Mouse (Mus musculus): ENCODE measurements around the gene Kif22. TPM values are rescaled to one million over a fixed set of nuclear protein-coding genes. Genes with fewer than 3 reads are reported as not detected.

Kif22 gene
- 1.9 TPM for polyA plus RNA-seq (2014; fragmentation: Illumina TruSeq; extraction: RNeasy Lipid Tissue Mini Kit (QIAGEN cat#74804); ENCODE audit: low read depth, low replicate concordance)

GRCm38 (mm10) chr7:127041851-127042672 lies at the start of gene Kif22:
Gene Kif22 (minus strand): TSS chr7:127042471.

GRCm38 (mm10) chr7:127091114-127091896 lies 49.0 kb upstream of the Kif22 start, which contains the start of gene AI467606:
Gene AI467606 (plus strand): TSS chr7:127091359.

DNA sequence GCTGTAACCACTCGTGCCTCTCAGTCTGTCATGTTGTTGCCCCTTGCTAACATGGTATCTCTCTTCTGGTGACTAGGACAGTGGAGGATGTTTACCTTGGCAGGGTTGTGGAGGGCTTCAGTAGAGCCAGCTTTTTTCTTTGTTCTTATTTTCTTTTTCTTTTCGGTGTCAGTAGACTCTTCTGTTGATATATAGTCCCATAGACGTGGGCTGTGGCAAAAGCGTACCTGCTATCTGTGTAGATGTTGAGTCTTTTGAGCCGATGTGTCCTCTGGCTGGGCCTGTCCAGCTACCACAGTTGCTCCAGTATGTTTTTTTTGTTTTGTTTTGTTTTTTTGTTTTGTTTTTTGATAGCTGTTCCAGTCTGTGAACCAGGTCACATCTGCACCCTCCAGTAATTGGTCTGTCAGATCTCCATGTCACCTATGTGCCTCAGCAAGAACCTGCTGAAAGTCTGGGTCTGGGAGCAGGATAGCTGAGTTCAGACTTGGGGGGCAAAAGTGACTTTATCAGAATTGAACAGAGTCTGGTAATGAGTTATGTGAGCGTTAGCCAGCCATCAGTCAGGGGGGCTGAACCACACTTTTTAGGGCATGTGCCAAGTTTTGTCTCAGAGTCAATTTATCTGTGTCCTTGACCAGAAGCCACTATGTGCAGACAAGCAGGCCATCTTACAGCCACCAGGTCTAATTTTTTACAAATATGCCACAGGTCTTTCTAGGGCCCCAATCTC lies 45.2 kb upstream of the Kif22 start, which contains the start of gene Zg16:
Gene Zg16 (minus strand): TSS at position 51 of the 733 bp plus-strand sequence.

DNA sequence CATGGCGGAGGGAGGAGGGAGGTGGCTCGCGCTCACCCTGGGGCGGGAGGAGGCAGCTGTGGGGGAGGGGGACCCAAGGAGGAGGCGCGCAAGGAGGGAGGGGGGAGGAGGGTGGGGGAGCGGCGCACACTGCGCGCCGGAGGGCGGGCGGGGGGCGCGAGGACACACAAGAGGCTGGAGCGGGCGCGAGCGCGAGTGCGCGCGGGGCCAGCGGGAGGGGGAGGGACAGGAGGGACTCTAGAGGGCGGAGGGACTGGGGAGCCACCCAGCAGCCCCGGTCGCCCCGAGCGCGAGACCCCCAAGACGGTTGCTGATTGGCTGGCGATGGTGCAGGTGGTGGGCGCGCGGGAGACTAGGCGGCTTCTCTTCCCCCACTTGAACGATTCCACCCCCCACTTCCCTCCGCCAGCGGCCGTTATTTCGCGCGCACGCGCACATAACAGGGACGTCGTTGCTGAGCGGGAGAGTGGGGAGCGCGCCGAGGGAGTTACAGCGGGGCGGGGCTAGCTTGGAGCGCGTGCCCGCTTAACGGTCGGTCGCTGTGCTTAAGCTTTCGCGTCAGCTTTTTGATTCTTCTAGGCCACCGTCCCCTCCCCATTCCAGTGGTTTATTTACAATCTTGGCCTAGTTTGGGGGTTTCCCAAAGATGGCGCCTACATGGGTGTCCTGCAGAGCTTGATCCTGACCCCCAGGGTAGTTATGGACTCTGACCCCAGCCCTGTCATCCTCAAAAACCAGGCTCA lies 15.1 kb downstream of the Kif22 start, which contains the start of gene Maz:
Gene Maz (minus strand): TSS at position 54 of the 743 bp plus-strand sequence.

GRCm38 (mm10) chr7:127020901-127021562 lies 21.2 kb downstream of the Kif22 start, which contains the start of the genes Gm42742 and Prrt2:
Gene Gm42742 (minus strand): TSS chr7:127021097.
Gene Prrt2 (minus strand): TSS chr7:127021211.

GRCm38 (mm10) chr7:127016971-127017949 lies 25.0 kb downstream of the Kif22 start, which contains the start of gene Pagr1a:
Gene Pagr1a (minus strand): TSS chr7:127017352.

DNA sequence TGATC lies 26.0 kb downstream of the Kif22 start, which contains the start of gene Pagr1b:
Gene Pagr1b (minus strand): TSS at position 4 of the 5 bp plus-strand sequence.

GRCm38 (mm10) chr7:127014320-127014719 lies 28.0 kb downstream of the Kif22 start, which contains the start of gene Mvp:
Gene Mvp (minus strand): TSS chr7:127014621.

Other genes starting within 250 kb of the Kif22 start
- 28.4 TPM for gene Ppp4c, start 250.0 kb downstream of the Kif22 start, polyA plus RNA-seq (2014; fragmentation: Illumina TruSeq; extraction: RNeasy Lipid Tissue Mini Kit (QIAGEN cat#74804); ENCODE audit: low read depth, low replicate concordance)
- gene Fam57b, start 244.8 kb downstream of the Kif22 start, polyA plus RNA-seq (2014; fragmentation: Illumina TruSeq; extraction: RNeasy Lipid Tissue Mini Kit (QIAGEN cat#74804); ENCODE audit: low read depth, low replicate concordance): not detected
- not detected for gene 4930451I11Rik, start 210.8 kb downstream of the Kif22 start, polyA plus RNA-seq (2014; fragmentation: Illumina TruSeq; extraction: RNeasy Lipid Tissue Mini Kit (QIAGEN cat#74804); ENCODE audit: low read depth, low replicate concordance)
- gene Doc2a, start 195.1 kb downstream of the Kif22 start, polyA plus RNA-seq (2014; fragmentation: Illumina TruSeq; extraction: RNeasy Lipid Tissue Mini Kit (QIAGEN cat#74804); ENCODE audit: low read depth, low replicate concordance): not detected
- gene Hirip3, start 180.5 kb downstream of the Kif22 start, polyA plus RNA-seq (2014; fragmentation: Illumina TruSeq; extraction: RNeasy Lipid Tissue Mini Kit (QIAGEN cat#74804); ENCODE audit: low read depth, low replicate concordance): 10.9 TPM
- 13.4 TPM for gene Ino80e, start 180.1 kb downstream of the Kif22 start, polyA plus RNA-seq (2014; fragmentation: Illumina TruSeq; extraction: RNeasy Lipid Tissue Mini Kit (QIAGEN cat#74804); ENCODE audit: low read depth, low replicate concordance)
- 9.9 TPM for gene Taok2, start 157.8 kb downstream of the Kif22 start, polyA plus RNA-seq (2014; fragmentation: Illumina TruSeq; extraction: RNeasy Lipid Tissue Mini Kit (QIAGEN cat#74804); ENCODE audit: low read depth, low replicate concordance)
- gene Tmem219, start 119.6 kb downstream of the Kif22 start, polyA plus RNA-seq (2014; fragmentation: Illumina TruSeq; extraction: RNeasy Lipid Tissue Mini Kit (QIAGEN cat#74804); ENCODE audit: low read depth, low replicate concordance): 8.8 TPM
- gene Kctd13, start 113.6 kb downstream of the Kif22 start, polyA plus RNA-seq (2014; fragmentation: Illumina TruSeq; extraction: RNeasy Lipid Tissue Mini Kit (QIAGEN cat#74804); ENCODE audit: low read depth, low replicate concordance): 3.4 TPM
- not detected for gene Asphd1, start 92.9 kb downstream of the Kif22 start, polyA plus RNA-seq (2014; fragmentation: Illumina TruSeq; extraction: RNeasy Lipid Tissue Mini Kit (QIAGEN cat#74804); ENCODE audit: low read depth, low replicate concordance)
- 39.4 TPM for gene Sez6l2, start 91.9 kb downstream of the Kif22 start, polyA plus RNA-seq (2014; fragmentation: Illumina TruSeq; extraction: RNeasy Lipid Tissue Mini Kit (QIAGEN cat#74804); ENCODE audit: low read depth, low replicate concordance)
- 18.4 TPM for gene Cdipt, start 66.6 kb downstream of the Kif22 start, polyA plus RNA-seq (2014; fragmentation: Illumina TruSeq; extraction: RNeasy Lipid Tissue Mini Kit (QIAGEN cat#74804); ENCODE audit: low read depth, low replicate concordance)
- 2.0 TPM for gene Cdiptos, start 66.4 kb downstream of the Kif22 start, polyA plus RNA-seq (2014; fragmentation: Illumina TruSeq; extraction: RNeasy Lipid Tissue Mini Kit (QIAGEN cat#74804); ENCODE audit: low read depth, low replicate concordance)
- gene Mvp, start 27.9 kb downstream of the Kif22 start, polyA plus RNA-seq (2014; fragmentation: Illumina TruSeq; extraction: RNeasy Lipid Tissue Mini Kit (QIAGEN cat#74804); ENCODE audit: low read depth, low replicate concordance): 2.0 TPM
- gene Pagr1b, start 26.0 kb downstream of the Kif22 start, polyA plus RNA-seq (2014; fragmentation: Illumina TruSeq; extraction: RNeasy Lipid Tissue Mini Kit (QIAGEN cat#74804); ENCODE audit: low read depth, low replicate concordance): not detected
- not detected for gene Pagr1a, start 25.1 kb downstream of the Kif22 start, polyA plus RNA-seq (2014; fragmentation: Illumina TruSeq; extraction: RNeasy Lipid Tissue Mini Kit (QIAGEN cat#74804); ENCODE audit: low read depth, low replicate concordance)
- gene Gm42742, start 21.4 kb downstream of the Kif22 start, polyA plus RNA-seq (2014; fragmentation: Illumina TruSeq; extraction: RNeasy Lipid Tissue Mini Kit (QIAGEN cat#74804); ENCODE audit: low read depth, low replicate concordance): 0.52 TPM
- gene Prrt2, start 21.3 kb downstream of the Kif22 start, polyA plus RNA-seq (2014; fragmentation: Illumina TruSeq; extraction: RNeasy Lipid Tissue Mini Kit (QIAGEN cat#74804); ENCODE audit: low read depth, low replicate concordance): not detected
- 19.4 TPM for gene Maz, start 15.4 kb downstream of the Kif22 start, polyA plus RNA-seq (2014; fragmentation: Illumina TruSeq; extraction: RNeasy Lipid Tissue Mini Kit (QIAGEN cat#74804); ENCODE audit: low read depth, low replicate concordance)
- 1.6 TPM for gene Zg16, start 44.9 kb upstream of the Kif22 start, polyA plus RNA-seq (2014; fragmentation: Illumina TruSeq; extraction: RNeasy Lipid Tissue Mini Kit (QIAGEN cat#74804); ENCODE audit: low read depth, low replicate concordance)
- gene AI467606, start 48.9 kb upstream of the Kif22 start, polyA plus RNA-seq (2014; fragmentation: Illumina TruSeq; extraction: RNeasy Lipid Tissue Mini Kit (QIAGEN cat#74804); ENCODE audit: low read depth, low replicate concordance): 0.52 TPM
- 0.29 TPM for gene Qprt, start 79.8 kb upstream of the Kif22 start, polyA plus RNA-seq (2014; fragmentation: Illumina TruSeq; extraction: RNeasy Lipid Tissue Mini Kit (QIAGEN cat#74804); ENCODE audit: low read depth, low replicate concordance)
- 0.52 TPM for gene Spn, start 95.4 kb upstream of the Kif22 start, polyA plus RNA-seq (2014; fragmentation: Illumina TruSeq; extraction: RNeasy Lipid Tissue Mini Kit (QIAGEN cat#74804); ENCODE audit: low read depth, low replicate concordance)
- gene Cd2bp2, start 153.6 kb upstream of the Kif22 start, polyA plus RNA-seq (2014; fragmentation: Illumina TruSeq; extraction: RNeasy Lipid Tissue Mini Kit (QIAGEN cat#74804); ENCODE audit: low read depth, low replicate concordance): 14.8 TPM
- 3.7 TPM for gene Tbc1d10b, start 166.0 kb upstream of the Kif22 start, polyA plus RNA-seq (2014; fragmentation: Illumina TruSeq; extraction: RNeasy Lipid Tissue Mini Kit (QIAGEN cat#74804); ENCODE audit: low read depth, low replicate concordance)
- 9.2 TPM for gene Mylpf, start 166.4 kb upstream of the Kif22 start, polyA plus RNA-seq (2014; fragmentation: Illumina TruSeq; extraction: RNeasy Lipid Tissue Mini Kit (QIAGEN cat#74804); ENCODE audit: low read depth, low replicate concordance)
- 1.7 TPM for gene Zfp553, start 190.6 kb upstream of the Kif22 start, polyA plus RNA-seq (2014; fragmentation: Illumina TruSeq; extraction: RNeasy Lipid Tissue Mini Kit (QIAGEN cat#74804); ENCODE audit: low read depth, low replicate concordance)
- not detected for gene Sept1, start 190.7 kb upstream of the Kif22 start, polyA plus RNA-seq (2014; fragmentation: Illumina TruSeq; extraction: RNeasy Lipid Tissue Mini Kit (QIAGEN cat#74804); ENCODE audit: low read depth, low replicate concordance)
- not detected for gene Zfp771, start 201.8 kb upstream of the Kif22 start, polyA plus RNA-seq (2014; fragmentation: Illumina TruSeq; extraction: RNeasy Lipid Tissue Mini Kit (QIAGEN cat#74804); ENCODE audit: low read depth, low replicate concordance)
- not detected for gene Dctpp1, start 218.2 kb upstream of the Kif22 start, polyA plus RNA-seq (2014; fragmentation: Illumina TruSeq; extraction: RNeasy Lipid Tissue Mini Kit (QIAGEN cat#74804); ENCODE audit: low read depth, low replicate concordance)
- 78.0 TPM for gene Sephs2, start 231.6 kb upstream of the Kif22 start, polyA plus RNA-seq (2014; fragmentation: Illumina TruSeq; extraction: RNeasy Lipid Tissue Mini Kit (QIAGEN cat#74804); ENCODE audit: low read depth, low replicate concordance)

All from adrenal gland, adult 10 weeks (tissue).